ENCODE assay signal across 21 mouse cellular contexts in the genomic region with DNA sequence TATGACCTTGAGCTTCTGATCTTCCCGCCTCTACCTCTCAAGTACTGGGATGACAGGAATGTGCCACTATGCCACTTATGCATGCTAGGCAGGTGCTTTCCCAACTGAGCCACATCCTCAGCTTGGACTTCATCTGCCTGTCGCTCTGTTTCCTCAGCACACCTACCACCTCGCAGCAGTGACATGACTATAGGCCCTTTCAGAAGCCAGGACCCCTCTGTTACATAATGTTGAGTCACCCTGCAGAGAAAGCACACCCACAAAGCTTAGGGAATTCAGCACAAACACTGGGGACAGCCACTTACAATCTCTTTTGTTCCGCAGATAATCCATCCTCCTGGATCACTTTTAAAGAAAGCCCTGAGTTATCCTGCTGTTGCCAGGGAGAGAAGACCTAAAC. TPM values are rescaled to one million over a fixed set of nuclear protein-coding genes. Genes with fewer than 3 reads are reported as not detected.
DNase-seq lines count a peak whose midpoint lies in the region; TF ChIP-seq lines count a peak whose summit lies in the region.
"Had no signal": no experiment of that assay in that cellular context is flagged by ENCODE, and none has a peak within 500 bp of the region (broad histone marks: within the 10 kb centered on the region; RNA-seq: fewer than 3 reads in every experiment).

No protein-coding gene starts in this region.

- H3K4me1 ChIP-seq in cortical plate, adult 2 months (ENCODE audit: control insufficient read depth, insufficient read depth, low read length) = peaks cover 5% of the 10 kb centered on the region
- H3K4me1 ChIP-seq: embryonic facial prominence, embryonic 13.5 days; heart, embryonic 15.5 days had no signal

- H3K4me3 ChIP-seq in cortical plate, adult 2 months (ENCODE audit: insufficient read depth, low read length) = no peak overlapping the region
- H3K4me3 ChIP-seq: embryonic facial prominence, embryonic 13.5 days; forebrain, embryonic 12.5 days; heart, adult 2 months; heart, embryonic 15.5 days had no signal

- TF ChIP-seq POLR2A in cortical plate, adult 2 months (IDR thresholded peaks at IDR 0.05; ENCODE audit: extremely low read depth, insufficient read depth, low read length) = no peak

- peak; percentile 16 to 32 for DNase-seq in frontal cortex, postnatal 36 days (ENCODE audit: low spot score in 2 of 2)
- no peak for DNase-seq in frontal cortex, postnatal 25 days (ENCODE audit: low spot score in 2 of 2)
- peak; percentile 41 to 52 for DNase-seq in left cerebral cortex, adult 9 months (ENCODE audit: low spot score in 2 of 2)
- DNase-seq in left cerebral cortex, adult 11 months (ENCODE audit: low spot score) = no peak
- DNase-seq in Muller cell, postnatal 12 days (ENCODE audit: inconsistent ontology term) = peak; percentile 17
- DNase-seq in gastrocnemius, postnatal 10 days = no peak
- no peak for DNase-seq in spleen, postnatal 10 days (ENCODE audit: low spot score in 2 of 2)
- DNase-seq: adrenal gland, adult 2 months; adrenal gland, postnatal 25 days; cerebellum, adult 11 months; cerebellum, adult 8-10 months; cerebellum, postnatal 25 days; gastrocnemius, postnatal 14 days; heart, adult 2 months; heart, postnatal 14 days had no signal

- TF ChIP-seq CTCF in cortical plate, adult 2 months (IDR thresholded peaks at IDR 0.05; ENCODE audit: extremely low read depth, insufficient read depth, low read length) = no peak

- H3K27ac ChIP-seq in cortical plate, adult 2 months (ENCODE audit: insufficient read depth, low read length) = peak overlapping the region; percentile 36; the same call in 1 of the 2 replicates
- H3K27ac ChIP-seq: embryonic facial prominence, embryonic 13.5 days; forebrain, embryonic 12.5 days; heart, adult 2 months; heart, embryonic 15.5 days; hindbrain, embryonic 14.5 days had no signal

RNA-seq across cellular contexts. Expression of gene Slc4a11, which starts 42.8 kb away (rescaled TPM):
- 1.5 and 1.8 TPM in 2 replicates for polyA plus RNA-seq in cortical plate, adult 2 months (2012; rRNA removed)
- under 1 TPM; 0.07 to 0.25 TPM for total RNA-seq in gastrocnemius, postnatal 10 days (2021)
- total RNA-seq: hematopoietic stem cell, adult 5-6 weeks had no signal

Comparison
In these comparisons a context has a peak if more than half of its experiments do, and no peak if none do; other contexts are left out.
1. DNase-seq: peak in frontal cortex, postnatal 36 days (2 of 2), left cerebral cortex, adult 9 months (2 of 2) and Muller cell, postnatal 12 days (single experiment); none in frontal cortex, postnatal 25 days (0 of 2), left cerebral cortex, adult 11 months (single experiment), gastrocnemius, postnatal 10 days (single experiment) and spleen, postnatal 10 days (0 of 2).